9 mouse cellular contexts compared by ENCODE assay signal in genomic region chr16:22160386-22161145, GRCm38 (mm10). TPM values are rescaled to one million over a fixed set of nuclear protein-coding genes. Genes with fewer than 3 reads are reported as not detected.
DNase-seq lines count a peak whose midpoint lies in the region; ATAC-seq and TF ChIP-seq lines count a peak whose summit lies in the region.
"Had no signal": no experiment of that assay in that cellular context is flagged by ENCODE, and none has a peak within 500 bp of the region (broad histone marks: within the 10 kb centered on the region; RNA-seq: fewer than 3 reads in every experiment).

No protein-coding gene starts in this region.

- WGBS in lung, embryonic 14.5 days: under 1% methylated on average over 16 of the region's 16 CpGs
- 8% methylated on average over 16 of the region's 16 CpGs for WGBS in lung, adult 2 months
- WGBS in forebrain, embryonic 11.5 days: under 1% methylated on average over 16 of the region's 16 CpGs
- WGBS in limb, embryonic 13.5 days: under 1% methylated on average over 16 of the region's 16 CpGs
- 1% methylated on average over 16 of the region's 16 CpGs for WGBS in stomach, embryonic 15.5 days

- peak overlapping the region; percentile 52 for H3K9ac ChIP-seq in lung, embryonic 14.5 days
- peak overlapping the region; percentile 35 for H3K9ac ChIP-seq in forebrain, embryonic 11.5 days (ENCODE audit: low read length)
- peak overlapping the region; percentile 99 for H3K9ac ChIP-seq in limb, embryonic 13.5 days
- no peak overlapping the region for H3K9ac ChIP-seq in stomach, embryonic 15.5 days

- no peaks in the 10 kb centered on the region for H3K9me3 ChIP-seq in lung, embryonic 14.5 days (ENCODE audit: low read depth, low read length)
- no peaks in the 10 kb centered on the region for H3K9me3 ChIP-seq in forebrain, embryonic 11.5 days (ENCODE audit: control insufficient read depth, low read length)
- no peaks in the 10 kb centered on the region for H3K9me3 ChIP-seq in limb, embryonic 13.5 days
- no peaks in the 10 kb centered on the region for H3K9me3 ChIP-seq in stomach, embryonic 15.5 days

- H3K4me2 ChIP-seq in lung, embryonic 14.5 days: peak overlapping the region; percentile 67
- peak overlapping the region; percentile 83 for H3K4me2 ChIP-seq in forebrain, embryonic 11.5 days (ENCODE audit: low read depth, low read length, severe bottlenecking)
- peak overlapping the region; percentile 77 for H3K4me2 ChIP-seq in limb, embryonic 13.5 days (replicated peaks)
- H3K4me2 ChIP-seq in stomach, embryonic 15.5 days: peak overlapping the region; percentile 82

- TF ChIP-seq POLR2A in lung, adult 2 months (IDR thresholded peaks at IDR 0.05; ENCODE audit: borderline replicate concordance, extremely low read depth, low read depth, low read length): no peak

- H3K4me1 ChIP-seq in lung, embryonic 14.5 days (ENCODE audit: insufficient read depth): no peaks in the 10 kb centered on the region; the same call in 1 of the 2 replicates
- H3K4me1 ChIP-seq in lung, adult 2 months (ENCODE audit: control insufficient read depth, insufficient read depth, low read length): no peaks in the 10 kb centered on the region; the same call in 1 of the 2 replicates
- peaks cover 4% of the 10 kb centered on the region; the same call in 1 of the 2 replicates for H3K4me1 ChIP-seq in forebrain, embryonic 11.5 days (replicated peaks; ENCODE audit: control insufficient read depth, insufficient read depth, low read length)
- peaks cover 28% of the 10 kb centered on the region for H3K4me1 ChIP-seq in limb, embryonic 13.5 days
- H3K4me1 ChIP-seq in stomach, embryonic 15.5 days: peaks cover 15% of the 10 kb centered on the region; the same call in 1 of the 2 replicates

- DNase-seq in lung, embryonic 14.5 days: peak; percentile 41
- DNase-seq in lung, adult 2 months: no peak
- DNase-seq in forebrain, embryonic 11.5 days (ENCODE audit: low spot score): peak; percentile 47
- no peak for DNase-seq in frontal cortex, postnatal 36 days (ENCODE audit: low spot score in 2 of 2)
- DNase-seq in urinary bladder, adult 18-20 months (ENCODE audit: low spot score in 2 of 2): no peak
- no peak for DNase-seq in kidney, postnatal 36 days

- ATAC-seq in lung, embryonic 14.5 days (ENCODE audit: insufficient read depth): no peak
- no peak for ATAC-seq in forebrain, embryonic 11.5 days (replicated peaks; ENCODE audit: low FRiP score)
- ATAC-seq in limb, embryonic 13.5 days (ENCODE audit: low FRiP score, low read depth): no peak
- no peak for ATAC-seq in stomach, embryonic 15.5 days (ENCODE audit: insufficient read depth, low FRiP score, low read depth)
- ATAC-seq: Patski had no signal

- no peak for TF ChIP-seq CTCF in lung, embryonic 14.5 days (IDR thresholded peaks at IDR 0.05; ENCODE audit: low read depth)
- TF ChIP-seq CTCF in lung, adult 2 months (IDR thresholded peaks at IDR 0.05; ENCODE audit: insufficient read depth, low read length): no peak

- H3K4me3 ChIP-seq in lung, embryonic 14.5 days (ENCODE audit: low read depth, low read length): peak overlapping the region; percentile 97
- H3K4me3 ChIP-seq in lung, adult 2 months (replicated peaks; ENCODE audit: extremely low read depth, low read depth, low read length): no peak overlapping the region
- H3K4me3 ChIP-seq in forebrain, embryonic 11.5 days (ENCODE audit: low read depth, low read length): peak overlapping the region; percentile 97
- H3K4me3 ChIP-seq in limb, embryonic 13.5 days: peak overlapping the region; percentile 99
- H3K4me3 ChIP-seq in stomach, embryonic 15.5 days (replicated peaks): peak overlapping the region; percentile 99

- no peaks in the 10 kb centered on the region for H3K36me3 ChIP-seq in lung, embryonic 14.5 days (ENCODE audit: insufficient read depth)
- H3K36me3 ChIP-seq in forebrain, embryonic 11.5 days (ENCODE audit: control insufficient read depth, insufficient read depth, low read length): no peaks in the 10 kb centered on the region
- peaks cover 4% of the 10 kb centered on the region; the same call in 1 of the 2 replicates for H3K36me3 ChIP-seq in limb, embryonic 13.5 days
- no peaks in the 10 kb centered on the region for H3K36me3 ChIP-seq in stomach, embryonic 15.5 days

- no peaks in the 10 kb centered on the region for H3K27me3 ChIP-seq in lung, embryonic 14.5 days (ENCODE audit: insufficient read depth, low read length)
- H3K27me3 ChIP-seq in forebrain, embryonic 11.5 days (ENCODE audit: control insufficient read depth, insufficient read depth, low read length): no peaks in the 10 kb centered on the region
- H3K27me3 ChIP-seq in limb, embryonic 13.5 days: no peaks in the 10 kb centered on the region
- no peaks in the 10 kb centered on the region for H3K27me3 ChIP-seq in stomach, embryonic 15.5 days (replicated peaks)

- no peak overlapping the region for H3K27ac ChIP-seq in lung, embryonic 14.5 days (ENCODE audit: low read depth)
- H3K27ac ChIP-seq in forebrain, embryonic 11.5 days (ENCODE audit: low read depth, low read length): no peak overlapping the region
- no peak overlapping the region for H3K27ac ChIP-seq in limb, embryonic 13.5 days
- H3K27ac ChIP-seq in stomach, embryonic 15.5 days: no peak overlapping the region

RNA-seq across cellular contexts. Expression of gene Igf2bp2, which starts 2.5 kb away (rescaled TPM):
- 83.4 and 87.9 TPM in 2 replicates for polyA plus RNA-seq in lung, embryonic 14.5 days (2014; fragmentation: Nextera tagmentation; extraction: Ambion mirVana)
- 3.4 and 5.0 TPM in 2 replicates for polyA plus RNA-seq in lung, adult 2 months (2012; rRNA removed)
- 155 and 169 TPM in 2 replicates for polyA plus RNA-seq in forebrain, embryonic 11.5 days (2014; fragmentation: Nextera tagmentation; extraction: Ambion mirVana)
- 110 and 117 TPM in 2 replicates for polyA plus RNA-seq in limb, embryonic 13.5 days (2015; fragmentation: Nextera tagmentation; extraction: Ambion mirVana)
- polyA plus RNA-seq in stomach, embryonic 15.5 days (2015; fragmentation: Nextera tagmentation; extraction: Ambion mirVana): 101 and 115 TPM in 2 replicates

Comparison
In these comparisons a context has a peak if more than half of its experiments do, and no peak if none do; other contexts are left out.
1. DNase-seq: peak in lung, embryonic 14.5 days (single experiment) and forebrain, embryonic 11.5 days (single experiment); none in lung, adult 2 months (single experiment), frontal cortex, postnatal 36 days (0 of 2), urinary bladder, adult 18-20 months (0 of 2) and kidney, postnatal 36 days (0 of 2).
2. RNA of gene Igf2bp2, which starts 2.5 kb away (polyA plus RNA-seq): 155 to 169 TPM in forebrain, embryonic 11.5 days, 110 to 117 TPM in limb, embryonic 13.5 days, 101 to 115 TPM in stomach, embryonic 15.5 days and 83.4 to 87.9 TPM in lung, embryonic 14.5 days; 3.4 to 5.0 TPM in lung, adult 2 months; every median in the first group is over 10 times any median in the second.
3. Peak in every context shown above with its lines, with median percentiles within 50 percentile points of each other: H3K4me2 ChIP-seq.